Mouse (Mus musculus) CH12.LX (cell line): ENCODE measurements around the gene Safb. TPM values are rescaled to one million over a fixed set of nuclear protein-coding genes. Genes with fewer than 3 reads are reported as not detected.

Source experiments
- DNase-seq: peaks from one replicate; pipeline ENCODE4 v3.0.0-alpha.2; 2013; ENCODE audit errors: extremely low read depth
- H3K27ac ChIP-seq: 2 replicates; pipeline ENCODE4 v1.5.1; 2012; ENCODE audit warnings: low read depth, mild to moderate bottlenecking, control low read depth, moderate library complexity; ENCODE audit not compliant: insufficient read depth
- H3K27me3 ChIP-seq: replicated peaks from 2 replicates; pipeline ENCODE3; 2012; ENCODE audit warnings: inconsistent platforms
- H3K36me3 ChIP-seq, 2 experiments: replicated peaks in 1 of 2; 2 replicates each; pipeline versions ENCODE3 to v1.6.1; 2012; ENCODE audit warnings: inconsistent platforms in 1 of 2, low read length in 1 of 2, mild to moderate bottlenecking in 1 of 2, mixed read lengths in 1 of 2, moderate library complexity in 1 of 2; ENCODE audit not compliant: control insufficient read depth in 1 of 2, insufficient read depth in 1 of 2
- H3K4me1 ChIP-seq, 2 experiments: 2 replicates each; pipeline ENCODE4 v1.6.1; 2012; ENCODE audit warnings: inconsistent platforms in 1 of 2, moderate library complexity in 1 of 2; ENCODE audit not compliant: insufficient read depth in 2 of 2, control insufficient read depth in 1 of 2
- H3K4me2 ChIP-seq: 2 replicates; pipeline ENCODE4 v1.6.1; 2012; ENCODE audit warnings: low read depth, mild to moderate bottlenecking, control low read depth; ENCODE audit not compliant: poor library complexity, insufficient read depth, severe bottlenecking
- H3K4me3 ChIP-seq, 3 experiments: fragments of 150-350 bp in 1 of 3; sonication (generic) in 1 of 3; replicated peaks in 1 of 3; 2 replicates each; pipeline versions ENCODE3 to v1.5.1; 2011 to 2012; ENCODE audit warnings: low read depth in 2 of 3, low read length in 2 of 3, mild to moderate bottlenecking in 2 of 3, moderate library complexity in 2 of 3, control low read depth in 1 of 3, improper control_type of control experiment in 1 of 3, inconsistent platforms in 1 of 3, mixed read lengths in 1 of 3; ENCODE audit not compliant: poor library complexity in 1 of 3
- H3K79me2 ChIP-seq: replicated peaks from 2 replicates; pipeline ENCODE4 v1.6.1; 2012; ENCODE audit warnings: mild to moderate bottlenecking, moderate library complexity; ENCODE audit not compliant: control insufficient read depth, poor library complexity, insufficient read depth, severe bottlenecking; ENCODE audit errors: extremely low read depth
- H3K9ac ChIP-seq: 2 replicates; pipeline ENCODE4 v1.6.1; 2012; ENCODE audit warnings: low read depth, mild to moderate bottlenecking, control low read depth, moderate library complexity; ENCODE audit not compliant: insufficient read depth
- H3K9me3 ChIP-seq: replicated peaks from 2 replicates; pipeline ENCODE3; 2012; ENCODE audit warnings: low read length, inconsistent platforms, mixed read lengths
- CTCF ChIP-seq, 2 experiments: IDR thresholded peaks in 1 of 2; conservative IDR thresholded peaks in 1 of 2; 2 replicates each; pipeline ENCODE4 v1.5.1; 2011 to 2012; ENCODE audit warnings: low read depth in 2 of 2, low read length in 2 of 2, improper control_type of control experiment in 1 of 2, inconsistent platforms in 1 of 2, mild to moderate bottlenecking in 1 of 2, moderate library complexity in 1 of 2
- ETS1 ChIP-seq: conservative IDR thresholded peaks from 2 replicates; pipeline ENCODE4 v1.6.1; 2012; ENCODE audit warnings: low read depth, mild to moderate bottlenecking, inconsistent platforms, low read length, improper control_type of control experiment, moderate library complexity
- MAZ ChIP-seq: IDR thresholded peaks from 2 replicates; pipeline ENCODE4 v1.6.1; 2012; ENCODE audit warnings: low read depth, mild to moderate bottlenecking, inconsistent platforms, low read length, improper control_type of control experiment, moderate library complexity
- POLR2AphosphoS2 ChIP-seq: IDR thresholded peaks from 2 replicates; pipeline ENCODE4 v1.6.1; 2011; ENCODE audit warnings: low read depth, low read length, improper control_type of control experiment
- RAD21 ChIP-seq: IDR thresholded peaks from 2 replicates; pipeline ENCODE4 v1.6.1; 2011; ENCODE audit warnings: low read depth, mild to moderate bottlenecking, low read length, improper control_type of control experiment, moderate library complexity
- SMC3 ChIP-seq: IDR thresholded peaks from 2 replicates; pipeline ENCODE4 v1.6.1; 2011; ENCODE audit warnings: low read depth, low read length, improper control_type of control experiment
- UBTF ChIP-seq: IDR thresholded peaks from 2 replicates; pipeline ENCODE4 v1.6.1; 2012; ENCODE audit warnings: low read depth, mild to moderate bottlenecking, inconsistent platforms, low read length, improper control_type of control experiment, moderate library complexity
- USF2 ChIP-seq: conservative IDR thresholded peaks from 2 replicates; pipeline ENCODE4 v1.6.1; 2011; ENCODE audit warnings: low read depth, low read length, improper control_type of control experiment
- ZKSCAN1 ChIP-seq: IDR thresholded peaks from 2 replicates; pipeline ENCODE4 v1.6.1; 2012; ENCODE audit warnings: low read depth, inconsistent platforms, low read length, improper control_type of control experiment, borderline replicate concordance
- ZMIZ1 ChIP-seq: IDR thresholded peaks from 2 replicates; pipeline ENCODE4 v1.6.1; 2012; ENCODE audit warnings: low read depth, mild to moderate bottlenecking, inconsistent platforms, low read length, improper control_type of control experiment
- dilution Hi-C: fragments of 300-500 bp; cut with MboI; formaldehyde crosslinking; loops from 2 replicates; pipeline ENCODE4 v1.14.3; 2020; ENCODE audit warnings: low sequenced_read_pairs; ENCODE audit not compliant: extremely low pct_unique_long_range_greater_than_20kb, extremely low pct_ligation_motif_present
- in situ Hi-C: fragments of 300-500 bp; cut with MboI; formaldehyde crosslinking; loops from 3 replicates; pipeline ENCODE4 v1.14.3; 2019; ENCODE audit warnings: low sequenced_read_pairs, low pct_ligation_motif_present, low pct_unique_long_range_greater_than_20kb, mixed read lengths
- polyA plus RNA-seq: library from polyadenylated mRNA; unstranded; fragments of >175 nt; gene quantifications from 2 replicates; pipeline ENCODE4 v1.2.1, GENCODE M21; 2012; ENCODE audit warnings: low read depth; ENCODE audit not compliant: insufficient read length
- total RNA-seq, 2 experiments: library from RNA; depleted of rRNA; stranded (reverse); fragments of 300-350 nt in 1 of 2; fragments of >200 nt in 1 of 2; gene quantifications; 2 replicates each; pipeline ENCODE4 v1.2.3; 2012 to 2014

Safb gene
- total and polyA plus RNA-seq, 3 experiments = 25.4 to 135 (median 75.9) TPM

GRCm38 (mm10) chr17:56554122-56554551, 30.5 kb upstream of the Safb start, which contains the start of gene Gm20219:
TSS of gene Gm20219 (minus strand) at chr17:56554387.
- dilution Hi-C loops (no loop called here), in situ Hi-C loops (loop anchor here (5.0 kb wide), 1 partner anchor 197 kb away; no protein-coding TSS in a partner anchor)
- no peak within 1 kb of the TSS for H3K4me2 ChIP-seq

DNA sequence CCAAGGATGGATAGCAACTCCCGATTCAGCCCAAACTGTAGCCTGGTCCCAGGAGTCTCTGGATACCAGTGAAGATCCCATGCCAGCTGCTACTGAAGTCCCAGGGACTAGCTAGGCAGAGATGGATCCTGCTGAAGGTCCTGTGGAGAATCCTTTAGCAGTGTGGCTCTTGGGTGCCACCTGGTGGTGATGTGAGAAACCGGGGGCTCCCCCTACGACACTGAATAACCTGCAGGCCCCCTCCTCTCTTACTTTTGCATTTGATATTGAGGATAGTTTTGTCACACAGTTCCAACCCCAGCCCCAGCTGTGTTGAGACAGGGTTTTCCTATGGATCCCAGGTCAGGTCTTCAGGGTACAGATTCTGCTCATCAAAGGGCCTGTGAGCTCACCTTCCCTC, 26.2 kb upstream of the Safb start:
- Histone ChIP-seq H3K36me3 (peaks cover 26 to 59% of the 10 kb centered on the region in 2 experiments), H3K9ac (no peak overlapping the region), H3K27me3 (no peaks in the 10 kb centered on the region), H3K4me1 (no peaks in the 10 kb centered on the region), H3K79me2 (no peaks in the 10 kb centered on the region), H3K4me3 (no peak overlapping the region), H3K4me2 (no peak overlapping the region)
- dilution Hi-C loops (no loop called here), in situ Hi-C loops (no loop called here)
- DNase-seq = peak; percentile 69
- TF ChIP-seq ZMIZ1 (peak; percentile 45; the same call in 1 of the 2 replicates), SMC3 (peak; percentile 69), MAZ (0 out of 2 replicates have a peak, but pooled peaks have one; percentile 39), RAD21 (peak; percentile 57), UBTF (no peak), CTCF (conservative IDR thresholded peaks at IDR 0.05 in 1 of 2, IDR thresholded peaks at IDR 0.05 in 1 of 2; ENCODE audit: low read depth in 2 of 2, low read length in 2 of 2) (peak; percentile 78 to 85), ZKSCAN1 (no peak)
- TF ChIP-seq, all 38 proteins: peak for 5
- Histone ChIP-seq H3K27ac (no peak overlapping the region), H3K9me3 (no peaks in the 10 kb centered on the region)

More at GRCm38 (mm10) chr17:56554122-56554551, 30.5 kb upstream of the Safb start, which contains the start of gene Gm20219:
- H3K36me3 ChIP-seq = peaks cover 0 to 25% of the 10 kb centered on the region in 2 experiments
- H3K79me2 ChIP-seq = no peaks in the 10 kb centered on the region
- no peak for DNase-seq
- no peak within 1 kb of the TSS for H3K9ac ChIP-seq
- no peak within 1 kb of the TSS for H3K27ac ChIP-seq
- H3K27me3 ChIP-seq = no peaks in the 10 kb centered on the region
- H3K9me3 ChIP-seq = no peaks in the 10 kb centered on the region
- H3K4me3 ChIP-seq = no peak within 1 kb of the TSS
- peaks cover 26 to 33% of the 10 kb centered on the region in 2 experiments for H3K4me1 ChIP-seq
- no peak for TF ChIP-seq USF2
- no peak for TF ChIP-seq ETS1

DNA sequence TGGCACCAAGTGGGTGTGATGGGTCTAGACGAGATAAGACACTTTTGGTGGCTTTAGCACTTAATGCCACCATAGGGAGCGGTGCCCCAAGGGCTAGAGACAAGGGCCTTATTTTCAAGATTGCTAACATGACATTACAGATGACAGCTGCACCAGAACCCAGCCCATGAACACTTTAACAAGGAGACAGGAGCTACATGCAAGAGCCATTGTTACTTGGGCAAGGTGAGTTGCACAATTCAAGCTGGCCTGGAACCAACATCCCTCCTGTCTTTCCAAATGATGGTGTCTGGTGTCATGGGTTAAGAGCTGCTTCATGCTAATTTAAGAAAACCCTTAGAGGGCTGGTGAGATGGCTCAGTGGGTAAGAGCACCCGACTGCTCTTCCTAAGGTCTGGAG, 25.2 kb upstream of the Safb start:
- peaks cover 36 to 60% of the 10 kb centered on the region in 2 experiments for H3K36me3 ChIP-seq
- dilution Hi-C loops (no loop called here), in situ Hi-C loops (no loop called here)
- H3K4me3 ChIP-seq = no peak overlapping the region
- no peak for DNase-seq
- H3K9me3 ChIP-seq = no peaks in the 10 kb centered on the region
- no peak overlapping the region for H3K27ac ChIP-seq
- no peaks in the 10 kb centered on the region for H3K79me2 ChIP-seq
- no peak overlapping the region for H3K9ac ChIP-seq
- H3K27me3 ChIP-seq = no peaks in the 10 kb centered on the region
- no peak for TF ChIP-seq UBTF
- TF ChIP-seq POLR2AphosphoS2 = 0 out of 2 replicates have a peak, but pooled peaks have one; percentile 3
- no peaks in the 10 kb centered on the region for H3K4me1 ChIP-seq
- H3K4me2 ChIP-seq = no peak overlapping the region
